16 mouse cellular contexts compared by ENCODE assay signal in genomic region chr10:69936443-69937067, GRCm38 (mm10).
A peak's percentile ranks its signal among the peaks of the same experiment; 100 is the strongest.
DNase-seq lines count a peak whose midpoint lies in the region; ATAC-seq and TF ChIP-seq lines count a peak whose summit lies in the region.
"Had no signal": no experiment of that assay in that cellular context is flagged by ENCODE, and none has a peak within 500 bp of the region (broad histone marks: within the 10 kb centered on the region; RNA-seq: fewer than 3 reads in every experiment).

No protein-coding gene starts in this region.

- H3K4me1 ChIP-seq in kidney, embryonic 15.5 days: no peaks in the 10 kb centered on the region
- no peaks in the 10 kb centered on the region for H3K4me1 ChIP-seq in forebrain, embryonic 14.5 days (ENCODE audit: control insufficient read depth, insufficient read depth, low read length)
- no peaks in the 10 kb centered on the region for H3K4me1 ChIP-seq in heart, adult 2 months (ENCODE audit: control insufficient read depth, insufficient read depth, low read length)
- H3K4me1 ChIP-seq: forebrain, embryonic 15.5 days; heart, embryonic 12.5 days; hindbrain, embryonic 10.5 days had no signal

- H3K27me3 ChIP-seq in kidney, embryonic 15.5 days: no peaks in the 10 kb centered on the region
- H3K27me3 ChIP-seq in forebrain, embryonic 14.5 days (replicated peaks; ENCODE audit: control insufficient read depth, insufficient read depth, low read length): no peaks in the 10 kb centered on the region
- H3K27me3 ChIP-seq in heart, adult 2 months (ENCODE audit: control insufficient read depth, insufficient read depth, low read length): no peaks in the 10 kb centered on the region
- H3K27me3 ChIP-seq: forebrain, embryonic 15.5 days; heart, embryonic 12.5 days had no signal

- peak; percentile 72 for DNase-seq in kidney, adult 8-10 months
- peak; percentile 85 for DNase-seq in kidney, adult 9 months
- DNase-seq in kidney, postnatal 25 days: peak; percentile 42 to 78
- DNase-seq in heart, adult 11 months: no peak
- no peak for DNase-seq in forebrain, embryonic 14.5 days (ENCODE audit: low spot score)
- DNase-seq in heart, adult 2 months: no peak
- DNase-seq: adrenal gland, postnatal 10 days; cerebellum, adult 11 months; cerebellum, adult 9-10 months; cerebellum, postnatal 25 days; gastrocnemius, postnatal 36 days had no signal

- no peak for ATAC-seq in kidney, embryonic 15.5 days (replicated peaks; ENCODE audit: low FRiP score)
- ATAC-seq in forebrain, embryonic 14.5 days: no peak
- ATAC-seq: forebrain, embryonic 15.5 days had no signal

- no peak for TF ChIP-seq CTCF in heart, adult 2 months (IDR thresholded peaks at IDR 0.05)

- H3K4me2 ChIP-seq in kidney, embryonic 15.5 days: no peak overlapping the region
- H3K4me2 ChIP-seq in forebrain, embryonic 14.5 days (ENCODE audit: low read length): no peak overlapping the region
- H3K4me2 ChIP-seq: forebrain, embryonic 15.5 days; heart, embryonic 12.5 days; hindbrain, embryonic 14.5 days had no signal

- 87% methylated on average over 5 of the region's 5 CpGs for WGBS in kidney, embryonic 15.5 days
- 85% methylated on average over 5 of the region's 5 CpGs for WGBS in forebrain, embryonic 14.5 days
- 88% methylated on average over 5 of the region's 5 CpGs for WGBS in heart, adult 2 months

- no peak for TF ChIP-seq POLR2A in heart, adult 2 months (IDR thresholded peaks at IDR 0.05; ENCODE audit: insufficient read depth, low read depth, low read length)

- TF ChIP-seq EP300 in heart, adult 2 months (IDR thresholded peaks at IDR 0.05; ENCODE audit: insufficient read depth, low read depth, low read length): no peak

- no peak overlapping the region for H3K9ac ChIP-seq in kidney, embryonic 15.5 days
- no peak overlapping the region for H3K9ac ChIP-seq in forebrain, embryonic 14.5 days (ENCODE audit: low read length)
- H3K9ac ChIP-seq in heart, adult 2 months (ENCODE audit: low read depth, low read length): no peak overlapping the region
- H3K9ac ChIP-seq: forebrain, embryonic 15.5 days; heart, embryonic 12.5 days; hindbrain, embryonic 14.5 days had no signal

- no peak overlapping the region for H3K4me3 ChIP-seq in kidney, embryonic 15.5 days (replicated peaks)
- H3K4me3 ChIP-seq in forebrain, embryonic 14.5 days (ENCODE audit: low read depth, low read length): no peak overlapping the region
- H3K4me3 ChIP-seq in heart, adult 2 months: no peak overlapping the region
- H3K4me3 ChIP-seq: forebrain, embryonic 15.5 days; heart, embryonic 12.5 days; hindbrain, embryonic 10.5 days had no signal

- H3K9me3 ChIP-seq in kidney, embryonic 15.5 days (replicated peaks): no peaks in the 10 kb centered on the region
- H3K9me3 ChIP-seq in forebrain, embryonic 14.5 days (replicated peaks; ENCODE audit: control insufficient read depth, low read length): no peaks in the 10 kb centered on the region
- H3K9me3 ChIP-seq: forebrain, embryonic 15.5 days; hindbrain, embryonic 10.5 days had no signal

- intact Hi-C loops in heart, adult 2 months (cut with DNase I): no loop called here

- H3K27ac ChIP-seq in kidney, embryonic 15.5 days: no peak overlapping the region
- H3K27ac ChIP-seq in forebrain, embryonic 14.5 days (ENCODE audit: low read depth, low read length): no peak overlapping the region
- no peak overlapping the region for H3K27ac ChIP-seq in heart, adult 2 months
- H3K27ac ChIP-seq: forebrain, embryonic 15.5 days; hindbrain, embryonic 10.5 days; hindbrain, embryonic 14.5 days had no signal

- no peaks in the 10 kb centered on the region for H3K79me2 ChIP-seq in heart, adult 2 months (replicated peaks; ENCODE audit: control insufficient read depth, insufficient read depth, low read length)

- H3K36me3 ChIP-seq in kidney, embryonic 15.5 days: peaks cover 71% of the 10 kb centered on the region
- peaks cover 6% of the 10 kb centered on the region; the same call in 1 of the 2 replicates for H3K36me3 ChIP-seq in forebrain, embryonic 14.5 days (ENCODE audit: control insufficient read depth, insufficient read depth, low read length)
- H3K36me3 ChIP-seq in heart, adult 2 months (ENCODE audit: control insufficient read depth, insufficient read depth, low read length): no peaks in the 10 kb centered on the region

Comparison
In these comparisons a context has a peak if more than half of its experiments do, and no peak if none do; other contexts are left out.
1. DNase-seq: peak in kidney, adult 8-10 months (2 of 2), kidney, adult 9 months (single experiment) and kidney, postnatal 25 days (2 of 2); none in heart, adult 11 months (single experiment), forebrain, embryonic 14.5 days (single experiment) and heart, adult 2 months (0 of 2).